In genomic region chr8:11375749-11376438, GRCm38 (mm10) we compare ENCODE assay signal across 10 mouse cellular contexts.
DNase-seq lines count a peak whose midpoint lies in the region; ATAC-seq lines count a peak whose summit lies in the region.
"Had no signal": no experiment of that assay in that cellular context is flagged by ENCODE, and none has a peak within 500 bp of the region (broad histone marks: within the 10 kb centered on the region; RNA-seq: fewer than 3 reads in every experiment).

No protein-coding gene starts in this region.

- H3K27ac ChIP-seq in kidney, embryonic 16.5 days (ENCODE audit: low read length), result peak overlapping the region; percentile 32; the same call in 1 of the 2 replicates
- peak overlapping the region; percentile 54 for H3K27ac ChIP-seq in intestine, embryonic 16.5 days (ENCODE audit: low read length)

- WGBS in kidney, embryonic 16.5 days, result 36% methylated on average over 18 of the region's 18 CpGs
- WGBS in intestine, embryonic 16.5 days, result 49% methylated on average over 18 of the region's 18 CpGs

- H3K4me1 ChIP-seq in kidney, embryonic 16.5 days (ENCODE audit: insufficient read depth, low read length), result peaks cover 36% of the 10 kb centered on the region
- H3K4me1 ChIP-seq in intestine, embryonic 16.5 days (ENCODE audit: control insufficient read depth, insufficient read depth, low read length), result peaks cover 14% of the 10 kb centered on the region
- H3K4me1 ChIP-seq: megakaryocyte, embryonic 14.5 days had no signal

- H3K36me3 ChIP-seq in kidney, embryonic 16.5 days (ENCODE audit: insufficient read depth, low read length), result peaks cover 15% of the 10 kb centered on the region
- no peaks in the 10 kb centered on the region for H3K36me3 ChIP-seq in intestine, embryonic 16.5 days (ENCODE audit: control insufficient read depth, insufficient read depth, low read length)

- no peak for ATAC-seq in kidney, embryonic 16.5 days (ENCODE audit: low FRiP score, low TSS enrichment)
- peak; percentile 78 for ATAC-seq in intestine, embryonic 16.5 days
- ATAC-seq: Patski had no signal

- no peak overlapping the region for H3K4me2 ChIP-seq in kidney, embryonic 16.5 days (replicated peaks; ENCODE audit: low read depth, low read length)
- no peak overlapping the region for H3K4me2 ChIP-seq in intestine, embryonic 16.5 days (ENCODE audit: low read depth, low read length)

- H3K4me3 ChIP-seq in kidney, embryonic 16.5 days (ENCODE audit: low read length), result no peak overlapping the region
- no peak overlapping the region for H3K4me3 ChIP-seq in intestine, embryonic 16.5 days (ENCODE audit: low read length)
- H3K4me3 ChIP-seq: megakaryocyte, embryonic 14.5 days had no signal

- H3K27me3 ChIP-seq in kidney, embryonic 16.5 days (ENCODE audit: insufficient read depth, low read length), result no peaks in the 10 kb centered on the region
- H3K27me3 ChIP-seq in intestine, embryonic 16.5 days (replicated peaks; ENCODE audit: control insufficient read depth, insufficient read depth, low read length), result no peaks in the 10 kb centered on the region
- H3K27me3 ChIP-seq: Patski had no signal

- no peaks in the 10 kb centered on the region for H3K9me3 ChIP-seq in kidney, embryonic 16.5 days (ENCODE audit: low read length)
- H3K9me3 ChIP-seq in intestine, embryonic 16.5 days (ENCODE audit: control insufficient read depth, low read length), result no peaks in the 10 kb centered on the region
- H3K9me3 ChIP-seq: megakaryocyte, embryonic 14.5 days had no signal

- DNase-seq in kidney, adult 18-20 months, result no peak
- DNase-seq in adrenal gland, adult (ENCODE audit: inconsistent age in 2 of 2, low spot score in 1 of 2), result peak; percentile 87 to 90
- peak; percentile 71 to 73 for DNase-seq in adrenal gland, postnatal 36 days
- DNase-seq in thymus, postnatal 36 days, result no peak
- DNase-seq in cerebellum, adult 11-12 months, result no peak
- DNase-seq: cerebellum, adult 18-20 months had no signal

- H3K9ac ChIP-seq in kidney, embryonic 16.5 days (replicated peaks; ENCODE audit: low read length), result no peak overlapping the region
- H3K9ac ChIP-seq in intestine, embryonic 16.5 days (ENCODE audit: low read depth, low read length), result peak overlapping the region; percentile 15; the same call in 1 of the 2 replicates

Comparison
In these comparisons a context has a peak if more than half of its experiments do, and no peak if none do; other contexts are left out.
1. DNase-seq: peak in adrenal gland, adult (2 of 2) and adrenal gland, postnatal 36 days (2 of 2); none in kidney, adult 18-20 months (single experiment), thymus, postnatal 36 days (0 of 2) and cerebellum, adult 11-12 months (single experiment).